Mouse (Mus musculus): ENCODE measurements around the gene Gucy2e. TPM values are rescaled to one million over a fixed set of nuclear protein-coding genes. Genes with fewer than 3 reads are reported as not detected.
A peak's percentile ranks its signal among the peaks of the same experiment; 100 is the strongest.

Gene Gucy2e
- total and polyA plus RNA-seq, 2 experiments from 2014 or later = 0.67 to 0.85 TPM

DNA sequence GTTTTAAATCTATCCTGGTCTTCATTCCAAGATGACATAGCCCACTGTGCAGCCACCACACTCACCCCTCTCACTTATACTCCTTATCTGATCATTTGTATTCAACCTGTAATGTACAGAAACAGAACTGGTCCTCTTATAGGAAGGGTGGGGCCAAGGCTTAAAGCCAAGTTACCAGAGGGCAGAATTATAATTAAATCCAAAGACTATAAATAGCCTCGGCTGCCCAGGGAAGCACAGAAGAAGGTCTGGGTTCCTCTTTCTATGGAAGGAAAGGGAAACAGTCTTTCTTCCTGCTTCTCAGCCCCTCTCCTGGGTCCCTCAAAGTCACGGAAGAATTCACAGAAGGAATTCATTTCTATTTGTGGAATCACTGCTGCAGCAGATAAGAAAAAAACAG, 8.8 kb upstream of the Gucy2e start:
- WGBS = 27% methylated on average over 2 of the region's 2 CpGs
- no peak for DNase-seq
- Histone ChIP-seq H3K4me3 (ENCODE audit: low read depth, low read length) (no peak overlapping the region), H3K4me1 (ENCODE audit: insufficient read depth) (no peaks in the 10 kb centered on the region), H3K27me3 (ENCODE audit: insufficient read depth, low read length) (no peaks in the 10 kb centered on the region), H3K27ac (ENCODE audit: low read depth, low read length) (no peak overlapping the region), H3K36me3 (ENCODE audit: insufficient read depth) (no peaks in the 10 kb centered on the region), H3K9me3 (ENCODE audit: low read length) (no peaks in the 10 kb centered on the region), H3K9ac (no peak overlapping the region), H3K4me2 (ENCODE audit: low read depth) (no peak overlapping the region)
- TF ChIP-seq CTCF (IDR thresholded peaks at IDR 0.05; ENCODE audit: low read depth) = no peak
- ATAC-seq = no peak

- Histone ChIP-seq H3K4me3 (ENCODE audit: low read depth, low read length) (no peak overlapping the region), H3K27me3 (ENCODE audit: insufficient read depth, low read length) (no peaks in the 10 kb centered on the region), H3K4me1 (ENCODE audit: insufficient read depth) (no peaks in the 10 kb centered on the region), H3K27ac (ENCODE audit: low read depth, low read length) (no peak overlapping the region), H3K9ac (no peak overlapping the region), H3K4me2 (ENCODE audit: low read depth) (no peak overlapping the region), H3K36me3 (ENCODE audit: insufficient read depth) (no peaks in the 10 kb centered on the region), H3K9me3 (ENCODE audit: low read length) (no peaks in the 10 kb centered on the region)
- ATAC-seq = peak; percentile 42; the same call in 1 of the 2 replicates
- peak; percentile 84 for TF ChIP-seq CTCF (IDR thresholded peaks at IDR 0.05; ENCODE audit: low read depth)
- peak; percentile 84 for DNase-seq
- WGBS = 34% methylated on average over 2 of the region's 2 CpGs
Measured at GRCm38 (mm10) chr11:69244911-69245310, 8.1 kb upstream of the Gucy2e start.

DNA sequence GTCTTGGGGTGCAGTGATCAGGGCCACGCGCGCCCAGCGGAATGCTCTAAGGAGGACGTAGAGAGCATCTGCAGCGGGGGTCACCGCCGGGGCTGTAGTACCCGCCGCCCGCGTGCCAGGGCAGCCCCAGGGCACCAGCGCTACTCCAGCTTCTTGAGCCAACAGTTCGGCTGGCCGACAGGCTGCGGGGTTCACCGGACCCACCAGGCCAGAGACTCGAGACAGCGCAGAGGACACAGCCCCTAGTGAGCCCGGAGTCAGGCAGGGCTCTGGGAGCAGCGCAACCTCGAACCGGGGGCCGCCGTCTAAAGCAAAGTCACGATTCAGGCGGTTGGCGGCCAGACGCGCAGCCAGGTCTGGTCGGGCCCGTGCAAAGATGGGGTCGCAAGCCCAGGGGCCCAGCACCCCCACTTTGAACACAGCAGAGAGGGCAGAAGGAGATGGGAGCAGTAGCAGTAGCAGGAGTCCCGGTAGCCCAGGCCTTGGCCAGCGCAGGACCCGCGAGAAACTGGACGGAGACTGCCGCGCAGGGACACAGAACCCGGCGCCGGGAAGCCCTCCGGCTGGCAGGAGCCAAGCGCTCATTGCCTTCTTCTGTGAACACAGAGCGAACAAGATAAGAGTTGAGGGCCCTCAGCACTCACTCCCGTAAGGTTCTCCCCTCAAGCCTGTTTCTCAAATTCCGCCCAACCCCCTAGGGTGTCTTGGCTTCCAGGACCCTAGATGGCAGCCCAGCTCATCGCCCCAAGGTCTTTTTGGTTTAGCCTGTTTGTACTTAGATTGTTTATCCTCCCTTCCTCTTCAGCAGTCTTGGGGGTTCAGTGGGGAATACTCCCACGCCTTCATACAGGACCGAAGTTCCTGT, 543 bp downstream of the Gucy2e start:
- Histone ChIP-seq H3K4me3 (ENCODE audit: low read depth, low read length) (peak overlapping the region; percentile 42), H3K9me3 (ENCODE audit: low read length) (no peaks in the 10 kb centered on the region), H3K4me1 (ENCODE audit: insufficient read depth) (peaks cover 3% of the 10 kb centered on the region; the same call in 1 of the 2 replicates), H3K9ac (peak overlapping the region; percentile 70), H3K36me3 (ENCODE audit: insufficient read depth) (no peaks in the 10 kb centered on the region), H3K4me2 (ENCODE audit: low read depth) (peak overlapping the region; percentile 84), H3K27me3 (ENCODE audit: insufficient read depth, low read length) (peaks cover 7% of the 10 kb centered on the region; the same call in 1 of the 2 replicates), H3K27ac (ENCODE audit: low read depth, low read length) (peak overlapping the region; percentile 87)
- DNase-seq (peak; percentile 8), ATAC-seq (no peak)
- 5% methylated on average over 50 of the region's 51 CpGs for WGBS
- no peak for TF ChIP-seq CTCF (IDR thresholded peaks at IDR 0.05; ENCODE audit: low read depth)

DNA sequence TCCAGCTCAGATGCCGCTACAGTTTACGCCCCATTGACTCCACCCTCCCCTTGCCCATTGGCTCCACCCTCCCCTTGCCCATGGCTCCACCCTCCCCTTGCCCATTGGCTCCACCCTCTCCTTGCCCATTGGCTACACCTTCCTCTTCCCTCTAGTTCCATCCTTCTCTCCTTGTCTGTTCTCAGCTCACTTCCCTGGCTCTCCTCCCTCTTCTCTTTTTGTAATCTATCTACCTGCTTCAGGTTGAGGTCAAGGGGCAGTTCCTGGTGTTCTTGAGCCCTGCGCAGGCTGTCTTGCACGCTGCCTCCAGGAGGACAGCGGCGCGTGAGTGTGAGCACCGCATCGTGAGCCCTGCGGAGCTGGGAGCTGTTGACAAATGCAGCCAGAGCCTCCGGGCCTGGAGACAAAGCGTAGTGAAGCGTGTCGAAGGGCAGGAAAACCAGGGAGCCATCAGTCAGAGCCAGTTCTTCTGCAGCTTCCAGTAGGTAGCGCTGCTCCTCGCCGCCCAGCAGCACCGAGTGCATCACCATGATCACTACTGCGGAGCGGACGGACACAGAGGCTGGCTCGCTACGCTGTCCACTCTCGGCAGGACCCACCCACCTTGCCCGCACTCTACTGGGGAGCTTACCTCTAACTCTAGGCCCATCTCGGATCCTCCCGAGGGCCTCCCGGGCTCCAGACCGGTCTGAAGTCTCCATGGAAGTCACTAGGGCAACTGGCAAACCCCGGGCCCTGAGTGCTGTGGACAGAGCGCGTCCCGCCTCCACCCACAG, 1.4 kb downstream of the Gucy2e start:
- H3K27me3 ChIP-seq (ENCODE audit: insufficient read depth, low read length) = peaks cover 7% of the 10 kb centered on the region; the same call in 1 of the 2 replicates
- H3K4me2 ChIP-seq (ENCODE audit: low read depth) = peak overlapping the region; percentile 84
- peak overlapping the region; percentile 42 for H3K4me3 ChIP-seq (ENCODE audit: low read depth, low read length)
- peak; percentile 61 for TF ChIP-seq CTCF (IDR thresholded peaks at IDR 0.05; ENCODE audit: low read depth)
- H3K4me1 ChIP-seq (ENCODE audit: insufficient read depth) = peaks cover 3% of the 10 kb centered on the region; the same call in 1 of the 2 replicates
- WGBS = under 1% methylated on average over 33 of the region's 33 CpGs
- peak; percentile 98 for ATAC-seq
- peak overlapping the region; percentile 70 for H3K9ac ChIP-seq
- peak overlapping the region; percentile 87 for H3K27ac ChIP-seq (ENCODE audit: low read depth, low read length)
- H3K9me3 ChIP-seq (ENCODE audit: low read length) = no peaks in the 10 kb centered on the region
- H3K36me3 ChIP-seq (ENCODE audit: insufficient read depth) = no peaks in the 10 kb centered on the region
- DNase-seq = peak; percentile 87

DNA sequence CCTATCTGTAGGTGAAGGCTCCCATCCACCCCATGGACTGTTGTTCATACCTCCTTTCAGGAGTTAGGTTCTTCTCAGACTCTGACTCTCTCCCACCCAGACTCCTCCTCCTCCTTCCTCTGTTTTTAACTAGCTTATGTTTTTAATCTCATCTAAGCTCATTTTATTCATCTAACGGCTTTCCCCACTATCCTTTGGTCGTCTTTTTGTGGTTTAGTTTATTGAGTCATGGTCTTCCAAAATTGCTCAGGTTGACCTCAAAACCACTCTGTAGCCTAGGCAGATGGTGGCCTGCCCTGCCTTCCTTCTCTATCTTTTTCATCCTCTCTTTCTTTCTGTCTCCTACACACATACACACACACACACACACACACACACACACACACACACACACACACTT, 3.7 kb downstream of the Gucy2e start:
- TF ChIP-seq CTCF (IDR thresholded peaks at IDR 0.05; ENCODE audit: low read depth) = no peak

DNA sequence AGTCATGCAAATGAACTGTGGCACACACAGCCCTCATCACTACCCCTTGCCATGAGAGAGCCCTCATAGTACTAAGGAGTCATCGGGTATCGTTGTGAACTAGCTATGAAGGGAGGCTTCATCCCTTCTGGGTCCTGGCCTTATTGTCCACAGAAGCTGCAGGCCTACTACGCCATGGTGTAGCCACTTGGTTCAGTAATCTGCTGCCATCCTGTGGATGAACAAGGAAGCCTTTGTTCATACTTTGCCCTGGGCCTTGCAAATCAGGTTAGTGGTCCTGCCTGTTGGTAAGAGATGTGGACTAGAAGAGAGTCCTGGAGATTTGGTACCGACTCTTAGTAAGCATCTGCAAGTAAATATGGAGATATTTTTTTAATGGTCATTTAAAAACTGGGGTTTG, 6.4 kb downstream of the Gucy2e start:
- no peak overlapping the region for H3K27ac ChIP-seq (ENCODE audit: low read depth, low read length)
- ATAC-seq (no peak), DNase-seq (no peak)
- no peaks in the 10 kb centered on the region for H3K36me3 ChIP-seq (ENCODE audit: insufficient read depth)
- TF ChIP-seq CTCF (IDR thresholded peaks at IDR 0.05; ENCODE audit: low read depth) = peak; percentile 20; the same call in 1 of the 2 replicates
- no peaks in the 10 kb centered on the region for H3K4me1 ChIP-seq (ENCODE audit: insufficient read depth)
- no peak overlapping the region for H3K9ac ChIP-seq
- no peaks in the 10 kb centered on the region for H3K27me3 ChIP-seq (ENCODE audit: insufficient read depth, low read length)
- H3K4me2 ChIP-seq (ENCODE audit: low read depth) = no peak overlapping the region
- H3K4me3 ChIP-seq (ENCODE audit: low read depth, low read length) = no peak overlapping the region
- no peaks in the 10 kb centered on the region for H3K9me3 ChIP-seq (ENCODE audit: low read length)
- 71% methylated on average over 4 of the region's 4 CpGs for WGBS

More for the DNA sequence above, 3.7 kb downstream of the Gucy2e start:
- H3K36me3 ChIP-seq (ENCODE audit: insufficient read depth) = no peaks in the 10 kb centered on the region
- DNase-seq = no peak
- H3K27ac ChIP-seq (ENCODE audit: low read depth, low read length) = no peak overlapping the region
- peaks cover 7% of the 10 kb centered on the region; the same call in 1 of the 2 replicates for H3K27me3 ChIP-seq (ENCODE audit: insufficient read depth, low read length)
- WGBS = 68% methylated on average over 2 of the region's 2 CpGs
- H3K4me3 ChIP-seq (ENCODE audit: low read depth, low read length) = no peak overlapping the region
- H3K9me3 ChIP-seq (ENCODE audit: low read length) = no peaks in the 10 kb centered on the region
- H3K4me2 ChIP-seq (ENCODE audit: low read depth) = no peak overlapping the region
- no peak for ATAC-seq
- H3K9ac ChIP-seq = no peak overlapping the region
- peaks cover 3% of the 10 kb centered on the region; the same call in 1 of the 2 replicates for H3K4me1 ChIP-seq (ENCODE audit: insufficient read depth)

Data from forebrain, postnatal 0 days (tissue).